Mouse (Mus musculus) embryonic stem cell, embryonic (primary cell): ENCODE measurements at regions not wholly inside any gene's neighbourhood (a gene's known extent, or its start where the extent isn't known, plus 50 kb on each side); places are given as distances from the start of the nearest gene placed in this dataset.

Experiments used
- CTCF ChIA-PET, 4 experiments: fragments of 300-600 bp in 2 of 4; fragments of 350-600 bp in 2 of 4; sonication (Branson Sonifier 250); formaldehyde crosslinking; loops; one replicate each; lab custom pipeline; 2022; ENCODE audit warnings: inconsistent platforms in 2 of 4; lab: Charles Lee
- POLR2A ChIA-PET, 4 experiments: fragments of 300-600 bp in 2 of 4; fragments of 350-600 bp in 2 of 4; sonication (Branson Sonifier 250); formaldehyde crosslinking; loops; one replicate each; lab custom pipeline; 2022; ENCODE audit warnings: antibody characterized with exemption in 4 of 4, inconsistent platforms in 1 of 4; lab: Charles Lee

GRCm38 (mm10) chr16:93191174-93191573, 365.2 kb upstream of the Runx1 start:
- CTCF ChIA-PET, result no interaction called here

GRCm38 (mm10) chr16:93190301-93190700, 364.4 kb upstream of the Runx1 start:
- CTCF ChIA-PET, result no interaction called here
- POLR2A ChIA-PET, result no interaction called here

More at GRCm38 (mm10) chr16:93191174-93191573, 365.2 kb upstream of the Runx1 start:
- POLR2A ChIA-PET, result interaction anchor here in 1 of 4 experiments (0.6 kb wide), 1 partner anchor 108 kb away, joined by 3 read pairs; no protein-coding TSS in a partner anchor

- ChIA-PET CTCF (no interaction called here), POLR2A (interaction anchor here in 1 of 4 experiments (0.6 kb wide), 1 partner anchor 249 kb away, joined by 6 read pairs; no protein-coding TSS in a partner anchor)
Observed at GRCm38 (mm10) chr16:93189875-93190274, 363.9 kb upstream of the Runx1 start.

- CTCF ChIA-PET, result no interaction called here
- POLR2A ChIA-PET, result interaction anchor here in 1 of 4 experiments (0.6 kb wide), 1 partner anchor 250 kb away, joined by 6 read pairs; no protein-coding TSS in a partner anchor
Observed at GRCm38 (mm10) chr16:93189412-93189811, 363.5 kb upstream of the Runx1 start.

GRCm38 (mm10) chr16:93186554-93186953, 360.6 kb upstream of the Runx1 start:
- ChIA-PET POLR2A (no interaction called here), CTCF (no interaction called here)

- ChIA-PET POLR2A (no interaction called here), CTCF (no interaction called here)
Observed at GRCm38 (mm10) chr16:93182656-93183055, 356.7 kb upstream of the Runx1 start.

- ChIA-PET CTCF (interaction anchor here in 1 of 4 experiments (0.6 kb wide), 1 partner anchor 290 kb away, joined by 3 read pairs; no protein-coding TSS in a partner anchor), POLR2A (no interaction called here)
Observed at GRCm38 (mm10) chr16:93181497-93181896, 355.5 kb upstream of the Runx1 start.

GRCm38 (mm10) chr16:93180213-93180612, 354.3 kb upstream of the Runx1 start:
- CTCF ChIA-PET, result interaction anchor here in 1 of 4 experiments (0.6 kb wide), 1 partner anchor 130 kb away, joined by 4 read pairs; no protein-coding TSS in a partner anchor
- POLR2A ChIA-PET, result interaction anchor here in 1 of 4 experiments (0.6 kb wide), 1 partner anchor 45 kb away, joined by 5 read pairs; no protein-coding TSS in a partner anchor

- ChIA-PET POLR2A (no interaction called here), CTCF (no interaction called here)
Observed at GRCm38 (mm10) chr16:93166667-93167066, 340.7 kb upstream of the Runx1 start.

- POLR2A ChIA-PET, result no interaction called here
- CTCF ChIA-PET, result interaction anchor here in 3 of 4 experiments (0.6 to 0.9 kb wide), 5 partner anchors 12 to 460 kb away, joined by 3 to 7 read pairs (median 3); no protein-coding TSS in a partner anchor
Observed at GRCm38 (mm10) chr16:93158526-93159226, 332.7 kb upstream of the Runx1 start.

GRCm38 (mm10) chr16:93153545-93154329, 327.8 kb upstream of the Runx1 start:
- ChIA-PET POLR2A (interaction anchor here in 2 of 4 experiments (0.7 to 1.2 kb wide), 2 partner anchors 294 to 447 kb away, joined by 3 read pairs; no protein-coding TSS in a partner anchor), CTCF (interaction anchor here in 1 of 4 experiments (0.6 kb wide), 2 partner anchors 25 to 373 kb away, joined by 5 to 9 read pairs; no protein-coding TSS in a partner anchor)

- CTCF ChIA-PET, result interaction anchor here in 1 of 4 experiments (0.6 kb wide), 3 partner anchors 26 to 833 kb away, joined by 3 to 9 read pairs (median 5); no protein-coding TSS in a partner anchor
Observed at GRCm38 (mm10) chr16:93152765-93153489, 327.0 kb upstream of the Runx1 start.

GRCm38 (mm10) chr16:93152057-93152456, 326.1 kb upstream of the Runx1 start:
- ChIA-PET CTCF (no interaction called here), POLR2A (no interaction called here)

More at GRCm38 (mm10) chr16:93152765-93153489, 327.0 kb upstream of the Runx1 start:
- POLR2A ChIA-PET, result interaction anchor here in 2 of 4 experiments (0.7 to 1.2 kb wide), 2 partner anchors 293 to 447 kb away, joined by 3 read pairs; no protein-coding TSS in a partner anchor

GRCm38 (mm10) chr16:93151652-93152051, 325.7 kb upstream of the Runx1 start:
- CTCF ChIA-PET, result no interaction called here

GRCm38 (mm10) chr16:93150451-93150850, 324.5 kb upstream of the Runx1 start:
- ChIA-PET POLR2A (no interaction called here), CTCF (interaction anchor here in 1 of 4 experiments (0.7 kb wide), 1 partner anchor 10 kb away, joined by 4 read pairs; no protein-coding TSS in a partner anchor)

More at GRCm38 (mm10) chr16:93151652-93152051, 325.7 kb upstream of the Runx1 start:
- POLR2A ChIA-PET, result no interaction called here

- ChIA-PET CTCF (no interaction called here), POLR2A (no interaction called here)
Observed at GRCm38 (mm10) chr16:93147525-93148222, 321.7 kb upstream of the Runx1 start.

- POLR2A ChIA-PET, result interaction anchor here in 1 of 4 experiments (0.7 kb wide), 1 partner anchor 255 kb away, joined by 4 read pairs; no protein-coding TSS in a partner anchor
- CTCF ChIA-PET, result interaction anchor here in 1 of 4 experiments (0.7 kb wide), 1 partner anchor 12 kb away, joined by 3 read pairs; no protein-coding TSS in a partner anchor
Observed at GRCm38 (mm10) chr16:93146812-93147211, 320.9 kb upstream of the Runx1 start.

- POLR2A ChIA-PET, result no interaction called here
- CTCF ChIA-PET, result no interaction called here
Observed at GRCm38 (mm10) chr16:93145617-93146016, 319.7 kb upstream of the Runx1 start.
